Mouse (Mus musculus) limb, embryonic 14.5 days (tissue): Measurements from ENCODE around the gene Spaca7. TPM values are rescaled to one million over a fixed set of nuclear protein-coding genes. Genes with fewer than 3 reads are reported as not detected.
"Not testable (repeated sequence)": the region's sequence is repeated elsewhere in the genome, so short reads cannot be mapped to it uniquely, and the experiment has no call there.

Experiments used
- ATAC-seq: fragments of 200-750 bp; cut with Nextera tagmentation; 2 replicates; pipeline ENCODE4 v1.8.0; 2017; ENCODE audit warnings: low read depth, moderate number of reproducible peaks, moderate TSS enrichment; ENCODE audit not compliant: low FRiP score
- DNase-seq: peaks from one replicate; pipeline ENCODE4 v3.0.0-alpha.2; 2015; ENCODE audit warnings: low spot score
- H3K27ac ChIP-seq: fragments of 300-500 bp; sonication (generic); replicated peaks from 2 replicates; pipeline ENCODE4 v1.5.1; 2014; ENCODE audit warnings: low read depth, mild to moderate bottlenecking, low read length, moderate library complexity, mixed read lengths
- H3K27me3 ChIP-seq: fragments of 300-500 bp; sonication (generic); 2 replicates; pipeline ENCODE4 v1.6.1; 2014; ENCODE audit warnings: low read length, mixed read lengths; ENCODE audit not compliant: control insufficient read depth, insufficient read depth
- H3K36me3 ChIP-seq: fragments of 300-500 bp; sonication (generic); 2 replicates; pipeline ENCODE4 v1.6.1; 2014; ENCODE audit warnings: mild to moderate bottlenecking, low read length, moderate library complexity, mixed read lengths; ENCODE audit not compliant: control insufficient read depth, insufficient read depth
- H3K4me1 ChIP-seq: fragments of 300-500 bp; sonication (generic); 2 replicates; pipeline ENCODE4 v1.6.1; 2014; ENCODE audit warnings: antibody characterized with exemption, low read length, mixed read lengths; ENCODE audit not compliant: control insufficient read depth, insufficient read depth
- H3K4me2 ChIP-seq: fragments of 300-500 bp; sonication (generic); replicated peaks from 2 replicates; pipeline ENCODE4 v1.6.1; 2014; ENCODE audit warnings: low read depth, mild to moderate bottlenecking, low read length, moderate library complexity; ENCODE audit not compliant: severe bottlenecking
- H3K4me3 ChIP-seq: fragments of 300-500 bp; sonication (generic); replicated peaks from 2 replicates; pipeline ENCODE4 v1.5.1; 2014; ENCODE audit warnings: low read length
- H3K9ac ChIP-seq: fragments of 300-500 bp; sonication (generic); 2 replicates; pipeline ENCODE4 v1.6.1; 2014; ENCODE audit warnings: mild to moderate bottlenecking, low read depth, low read length, moderate library complexity; ENCODE audit not compliant: severe bottlenecking
- H3K9me3 ChIP-seq: fragments of 300-500 bp; sonication (generic); 2 replicates; pipeline ENCODE4 v1.6.1; 2016; ENCODE audit warnings: low read length; ENCODE audit not compliant: control insufficient read depth
- POLR2A ChIP-seq: fragments of 200-500 bp; IDR thresholded peaks from 2 replicates; pipeline ENCODE4 v1.8.0; 2012; ENCODE audit warnings: inconsistent platforms, mild to moderate bottlenecking, moderate library complexity, borderline replicate concordance; ENCODE audit not compliant: insufficient read depth, insufficient read length; ENCODE audit errors: extremely low read depth
- WGBS: fragments of 180-500 bp; shearing (Covaris S2); extraction: QIAGEN DNeasy Blood & Tissue Kit; methylation state at CpG from one replicate; pipeline ENCODE4 v1.1.7; 2014; 5-methylcytosine and 5-hydroxymethylcytosine counted together
- polyA plus RNA-seq, 2 experiments: library from polyadenylated mRNA; depleted of rRNA in 1 of 2; stranded (reverse) in 1 of 2; unstranded in 1 of 2; fragments of >200 nt; fragmentation: Nextera tagmentation in 1 of 2; extraction: Ambion mirVana in 1 of 2; gene quantifications; 2 replicates each; pipeline versions ENCODE4 v1.2.1 to v1.2.3; 2012 to 2014

Gene Spaca7
- polyA plus RNA-seq, 2 experiments = not detected

- ATAC-seq (no peak), DNase-seq (no peak)
- no peak overlapping the region for H3K9ac ChIP-seq
- H3K27me3 ChIP-seq = no peaks in the 10 kb centered on the region
- no peak overlapping the region for H3K27ac ChIP-seq
- 77% methylated on average over 5 of the region's 5 CpGs for WGBS
- no peaks in the 10 kb centered on the region for H3K4me1 ChIP-seq
- no peak for TF ChIP-seq POLR2A
- no peak overlapping the region for H3K4me2 ChIP-seq
- no peak overlapping the region for H3K4me3 ChIP-seq
- no peaks in the 10 kb centered on the region for H3K9me3 ChIP-seq
- no peaks in the 10 kb centered on the region for H3K36me3 ChIP-seq
These were observed 3.2 kb downstream of the Spaca7 start for GRCm38 (mm10) chr8:12576003-12576402.

GRCm38 (mm10) chr8:12576739-12577138, 3.9 kb downstream of the Spaca7 start:
- no peaks in the 10 kb centered on the region for H3K27me3 ChIP-seq
- H3K27ac ChIP-seq = no peak overlapping the region
- H3K9me3 ChIP-seq = no peaks in the 10 kb centered on the region
- no peak for ATAC-seq
- no peak overlapping the region for H3K9ac ChIP-seq
- no peaks in the 10 kb centered on the region for H3K36me3 ChIP-seq
- H3K4me2 ChIP-seq = no peak overlapping the region
- no peak for TF ChIP-seq POLR2A
- WGBS = 82% methylated on average over 6 of the region's 6 CpGs
- H3K4me3 ChIP-seq = no peak overlapping the region
- no peaks in the 10 kb centered on the region for H3K4me1 ChIP-seq
- no peak for DNase-seq

GRCm38 (mm10) chr8:12579339-12579999, 6.6 kb downstream of the Spaca7 start:
- not testable (repeated sequence) for H3K9ac ChIP-seq, H3K4me1 ChIP-seq, H3K36me3 ChIP-seq, H3K9me3 ChIP-seq, DNase-seq, ATAC-seq, H3K4me3 ChIP-seq, H3K27ac ChIP-seq, H3K4me2 ChIP-seq, H3K27me3 ChIP-seq
- 82% methylated on average over 19 of the region's 19 CpGs for WGBS

- no peak overlapping the region for H3K9ac ChIP-seq
- no peaks in the 10 kb centered on the region for H3K4me1 ChIP-seq
- no peak for TF ChIP-seq POLR2A
- DNase-seq (no peak), ATAC-seq (no peak)
- WGBS = 91% methylated on average over 5 of the region's 5 CpGs
- H3K27me3 ChIP-seq = no peaks in the 10 kb centered on the region
- H3K36me3 ChIP-seq = no peaks in the 10 kb centered on the region
- H3K4me3 ChIP-seq = no peak overlapping the region
- H3K9me3 ChIP-seq = no peaks in the 10 kb centered on the region
- H3K4me2 ChIP-seq = no peak overlapping the region
- no peak overlapping the region for H3K27ac ChIP-seq
These were observed 11.0 kb downstream of the Spaca7 start for GRCm38 (mm10) chr8:12583785-12584184.

GRCm38 (mm10) chr8:12607223-12607622, 34.4 kb downstream of the Spaca7 start:
- H3K4me1 ChIP-seq = no peaks in the 10 kb centered on the region
- H3K27me3 ChIP-seq = no peaks in the 10 kb centered on the region
- H3K36me3 ChIP-seq = no peaks in the 10 kb centered on the region
- H3K9ac ChIP-seq = no peak overlapping the region
- ATAC-seq (no peak), DNase-seq (peak; percentile 51)
- no peak overlapping the region for H3K4me2 ChIP-seq
- no peak for TF ChIP-seq POLR2A
- no peak overlapping the region for H3K27ac ChIP-seq
- no peak overlapping the region for H3K4me3 ChIP-seq
- WGBS = 20% methylated on average over 6 of the region's 6 CpGs
- H3K9me3 ChIP-seq = no peaks in the 10 kb centered on the region

- ATAC-seq = no peak
- no peaks in the 10 kb centered on the region for H3K27me3 ChIP-seq
- no peaks in the 10 kb centered on the region for H3K9me3 ChIP-seq
- no peak overlapping the region for H3K4me3 ChIP-seq
- no peak for DNase-seq
- H3K27ac ChIP-seq = no peak overlapping the region
- no peaks in the 10 kb centered on the region; the same call in 1 of the 2 replicates for H3K36me3 ChIP-seq
- H3K4me2 ChIP-seq = no peak overlapping the region
- no peak for TF ChIP-seq POLR2A
- H3K4me1 ChIP-seq = no peaks in the 10 kb centered on the region
- WGBS = 76% methylated on average over 10 of the region's 10 CpGs
- no peak overlapping the region for H3K9ac ChIP-seq
These were observed 36.0 kb downstream of the Spaca7 start for GRCm38 (mm10) chr8:12608810-12609209.
